Mouse (Mus musculus): ENCODE measurements around the gene Arfgap3.
"Not testable (repeated sequence)": the region's sequence is repeated elsewhere in the genome, so short reads cannot be mapped to it uniquely, and the experiment has no call there.

GRCm38 (mm10) chr15:83362813-83363212 lies 12.8 kb upstream of the Arfgap3 start:
- not testable (repeated sequence) for TF ChIP-seq CTCF (IDR thresholded peaks at IDR 0.05; ENCODE audit: control insufficient read depth, insufficient read depth, low read length); POLR2A (IDR thresholded peaks at IDR 0.05; ENCODE audit: borderline replicate concordance, control insufficient read depth, low read depth, low read length)

Data from bone marrow, adult 2 months (tissue).